Mouse (Mus musculus): Measurements from ENCODE around the gene Kmt2d. TPM values are rescaled to one million over a fixed set of nuclear protein-coding genes. Genes with fewer than 3 reads are reported as not detected.

The Kmt2d gene
- polyA plus RNA-seq, 1 experiment from 2014 or later, result 16.8 TPM

GRCm38 (mm10) chr15:98891907-98892606 is 21.1 kb upstream of the Kmt2d start:
- ATAC-seq (ENCODE audit: low read depth), result peak; percentile 72; the same call in 1 of the 2 replicates
- no peak overlapping the region for H3K4me3 ChIP-seq (ENCODE audit: low read depth, low read length)
- H3K9me3 ChIP-seq (ENCODE audit: control insufficient read depth, low read length), result no peaks in the 10 kb centered on the region
- no peak overlapping the region for H3K27ac ChIP-seq (ENCODE audit: low read depth, low read length)
- 44% methylated on average over 6 of the region's 6 CpGs for WGBS
- peaks cover 44% of the 10 kb centered on the region for H3K27me3 ChIP-seq (ENCODE audit: control insufficient read depth, insufficient read depth, low read length)
- H3K4me2 ChIP-seq (ENCODE audit: low read depth, low read length), result no peak overlapping the region
- H3K4me1 ChIP-seq (ENCODE audit: control insufficient read depth, insufficient read depth, low read length), result peaks cover 14% of the 10 kb centered on the region
- H3K9ac ChIP-seq (replicated peaks; ENCODE audit: low read depth, low read length), result no peak overlapping the region
- H3K36me3 ChIP-seq (ENCODE audit: control insufficient read depth, insufficient read depth, low read length), result no peaks in the 10 kb centered on the region

GRCm38 (mm10) chr15:98891198-98891742 is 20.3 kb upstream of the Kmt2d start:
- Histone ChIP-seq H3K9me3 (ENCODE audit: control insufficient read depth, low read length) (no peaks in the 10 kb centered on the region), H3K4me3 (ENCODE audit: low read depth, low read length) (no peak overlapping the region), H3K36me3 (ENCODE audit: control insufficient read depth, insufficient read depth, low read length) (no peaks in the 10 kb centered on the region), H3K4me2 (ENCODE audit: low read depth, low read length) (no peak overlapping the region), H3K27me3 (ENCODE audit: control insufficient read depth, insufficient read depth, low read length) (peaks cover 38% of the 10 kb centered on the region), H3K9ac (replicated peaks; ENCODE audit: low read depth, low read length) (no peak overlapping the region), H3K4me1 (ENCODE audit: control insufficient read depth, insufficient read depth, low read length) (peaks cover 14% of the 10 kb centered on the region), H3K27ac (ENCODE audit: low read depth, low read length) (no peak overlapping the region)
- no peak for ATAC-seq (ENCODE audit: low read depth)
- 12% methylated on average over 19 of the region's 19 CpGs for WGBS

GRCm38 (mm10) chr15:98887526-98887925 is 16.5 kb upstream of the Kmt2d start:
- 81% methylated on average over 7 of the region's 7 CpGs for WGBS

GRCm38 (mm10) chr15:98886667-98887387 is 15.8 kb upstream of the Kmt2d start:
- Histone ChIP-seq H3K36me3 (ENCODE audit: control insufficient read depth, insufficient read depth, low read length) (no peaks in the 10 kb centered on the region), H3K4me1 (ENCODE audit: control insufficient read depth, insufficient read depth, low read length) (no peaks in the 10 kb centered on the region), H3K9me3 (ENCODE audit: control insufficient read depth, low read length) (no peaks in the 10 kb centered on the region), H3K4me2 (ENCODE audit: low read depth, low read length) (no peak overlapping the region), H3K9ac (replicated peaks; ENCODE audit: low read depth, low read length) (no peak overlapping the region), H3K27ac (ENCODE audit: low read depth, low read length) (no peak overlapping the region), H3K27me3 (ENCODE audit: control insufficient read depth, insufficient read depth, low read length) (peaks cover 5% of the 10 kb centered on the region), H3K4me3 (ENCODE audit: low read depth, low read length) (no peak overlapping the region)
- ATAC-seq (ENCODE audit: low read depth), result no peak
- 68% methylated on average over 8 of the region's 8 CpGs for WGBS

More at GRCm38 (mm10) chr15:98887526-98887925, 16.5 kb upstream of the Kmt2d start:
- H3K27ac ChIP-seq (ENCODE audit: low read depth, low read length), result no peak overlapping the region
- peaks cover 5% of the 10 kb centered on the region for H3K27me3 ChIP-seq (ENCODE audit: control insufficient read depth, insufficient read depth, low read length)
- H3K9me3 ChIP-seq (ENCODE audit: control insufficient read depth, low read length), result no peaks in the 10 kb centered on the region
- no peaks in the 10 kb centered on the region for H3K4me1 ChIP-seq (ENCODE audit: control insufficient read depth, insufficient read depth, low read length)
- no peaks in the 10 kb centered on the region for H3K36me3 ChIP-seq (ENCODE audit: control insufficient read depth, insufficient read depth, low read length)
- no peak overlapping the region for H3K9ac ChIP-seq (replicated peaks; ENCODE audit: low read depth, low read length)
- H3K4me3 ChIP-seq (ENCODE audit: low read depth, low read length), result no peak overlapping the region
- no peak for ATAC-seq (ENCODE audit: low read depth)
- H3K4me2 ChIP-seq (ENCODE audit: low read depth, low read length), result no peak overlapping the region

GRCm38 (mm10) chr15:98884106-98884505 is 13.1 kb upstream of the Kmt2d start:
- WGBS, result 94% methylated on average over 1 of the region's 1 CpGs
- Histone ChIP-seq H3K27ac (ENCODE audit: low read depth, low read length) (no peak overlapping the region), H3K4me2 (ENCODE audit: low read depth, low read length) (no peak overlapping the region), H3K27me3 (ENCODE audit: control insufficient read depth, insufficient read depth, low read length) (no peaks in the 10 kb centered on the region), H3K9ac (replicated peaks; ENCODE audit: low read depth, low read length) (no peak overlapping the region), H3K36me3 (ENCODE audit: control insufficient read depth, insufficient read depth, low read length) (no peaks in the 10 kb centered on the region), H3K4me1 (ENCODE audit: control insufficient read depth, insufficient read depth, low read length) (no peaks in the 10 kb centered on the region), H3K4me3 (ENCODE audit: low read depth, low read length) (no peak overlapping the region), H3K9me3 (ENCODE audit: control insufficient read depth, low read length) (no peaks in the 10 kb centered on the region)
- ATAC-seq (ENCODE audit: low read depth), result no peak

- no peak overlapping the region for H3K4me2 ChIP-seq (ENCODE audit: low read depth, low read length)
- H3K4me3 ChIP-seq (ENCODE audit: low read depth, low read length), result no peak overlapping the region
- no peaks in the 10 kb centered on the region for H3K27me3 ChIP-seq (ENCODE audit: control insufficient read depth, insufficient read depth, low read length)
- no peaks in the 10 kb centered on the region for H3K4me1 ChIP-seq (ENCODE audit: control insufficient read depth, insufficient read depth, low read length)
- ATAC-seq (ENCODE audit: low read depth), result no peak
- H3K36me3 ChIP-seq (ENCODE audit: control insufficient read depth, insufficient read depth, low read length), result no peaks in the 10 kb centered on the region
- H3K9ac ChIP-seq (replicated peaks; ENCODE audit: low read depth, low read length), result no peak overlapping the region
- no peak overlapping the region for H3K27ac ChIP-seq (ENCODE audit: low read depth, low read length)
- no peaks in the 10 kb centered on the region for H3K9me3 ChIP-seq (ENCODE audit: control insufficient read depth, low read length)
These were observed 12.7 kb upstream of the Kmt2d start for GRCm38 (mm10) chr15:98883661-98884060.

- ATAC-seq (ENCODE audit: low read depth), result peak; percentile 29; the same call in 1 of the 2 replicates
- Histone ChIP-seq H3K4me3 (ENCODE audit: low read depth, low read length) (no peak overlapping the region; the same call in 1 of the 2 replicates), H3K4me1 (ENCODE audit: control insufficient read depth, insufficient read depth, low read length) (no peaks in the 10 kb centered on the region), H3K9ac (replicated peaks; ENCODE audit: low read depth, low read length) (no peak overlapping the region), H3K4me2 (ENCODE audit: low read depth, low read length) (peak overlapping the region; percentile 54; the same call in 1 of the 2 replicates), H3K27ac (ENCODE audit: low read depth, low read length) (no peak overlapping the region), H3K36me3 (ENCODE audit: control insufficient read depth, insufficient read depth, low read length) (peaks cover 3% of the 10 kb centered on the region), H3K9me3 (ENCODE audit: control insufficient read depth, low read length) (no peaks in the 10 kb centered on the region), H3K27me3 (ENCODE audit: control insufficient read depth, insufficient read depth, low read length) (no peaks in the 10 kb centered on the region)
- 12% methylated on average over 5 of the region's 5 CpGs for WGBS
These were observed 10.6 kb upstream of the Kmt2d start for GRCm38 (mm10) chr15:98881656-98882008.

GRCm38 (mm10) chr15:98880978-98881655 is 10.1 kb upstream of the Kmt2d start:
- peak; percentile 95 for ATAC-seq (ENCODE audit: low read depth)
- no peaks in the 10 kb centered on the region for H3K27me3 ChIP-seq (ENCODE audit: control insufficient read depth, insufficient read depth, low read length)
- under 1% methylated on average over 43 of the region's 48 CpGs for WGBS
- peaks cover 3% of the 10 kb centered on the region for H3K36me3 ChIP-seq (ENCODE audit: control insufficient read depth, insufficient read depth, low read length)
- H3K9ac ChIP-seq (replicated peaks; ENCODE audit: low read depth, low read length), result peak overlapping the region; percentile 70
- H3K4me2 ChIP-seq (ENCODE audit: low read depth, low read length), result peak overlapping the region; percentile 54
- no peaks in the 10 kb centered on the region for H3K4me1 ChIP-seq (ENCODE audit: control insufficient read depth, insufficient read depth, low read length)
- no peaks in the 10 kb centered on the region for H3K9me3 ChIP-seq (ENCODE audit: control insufficient read depth, low read length)
- H3K4me3 ChIP-seq (ENCODE audit: low read depth, low read length), result peak overlapping the region; percentile 44
- peak overlapping the region; percentile 77 for H3K27ac ChIP-seq (ENCODE audit: low read depth, low read length)

All from neural tube, embryonic 14.5 days (tissue).